Mouse (Mus musculus) heart, postnatal 0 days (tissue): Measurements from ENCODE around the gene Zfp961.

Experiments used
- CTCF ChIP-seq: IDR thresholded peaks from 2 replicates; pipeline ENCODE4 v1.5.1; 2016; ENCODE audit warnings: antibody characterized with exemption, control low read depth, low read depth
- EP300 ChIP-seq: IDR thresholded peaks from 2 replicates; pipeline ENCODE4 v1.6.1; 2016; ENCODE audit warnings: antibody characterized with exemption, low read depth

DNA sequence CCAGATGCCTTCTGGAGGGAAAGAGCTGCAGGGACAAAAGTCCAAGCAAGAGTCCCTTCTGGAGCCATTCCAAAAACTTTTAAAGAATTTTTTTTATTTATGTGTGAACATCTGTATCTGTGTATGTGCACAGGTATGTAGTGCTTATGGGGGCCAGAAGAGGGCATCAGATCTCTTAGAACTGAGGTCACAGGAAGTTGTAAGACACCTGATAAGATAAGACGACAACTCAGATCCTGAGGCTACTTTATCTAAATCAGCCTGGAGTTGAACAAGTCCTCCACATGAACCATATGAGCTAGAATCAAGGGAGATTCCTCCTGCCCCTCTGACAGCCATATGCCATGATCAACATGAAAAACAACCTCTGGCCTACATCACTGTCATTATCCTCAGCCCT lies 48.6 kb downstream of the Zfp961 start:
- no peak for TF ChIP-seq EP300
- TF ChIP-seq CTCF: no peak
